Mouse (Mus musculus): ENCODE measurements at regions not wholly inside any gene's neighbourhood (a gene's known extent, or its start where the extent isn't known, plus 50 kb on each side); places are given as distances from the start of the nearest gene placed in this dataset.

DNA sequence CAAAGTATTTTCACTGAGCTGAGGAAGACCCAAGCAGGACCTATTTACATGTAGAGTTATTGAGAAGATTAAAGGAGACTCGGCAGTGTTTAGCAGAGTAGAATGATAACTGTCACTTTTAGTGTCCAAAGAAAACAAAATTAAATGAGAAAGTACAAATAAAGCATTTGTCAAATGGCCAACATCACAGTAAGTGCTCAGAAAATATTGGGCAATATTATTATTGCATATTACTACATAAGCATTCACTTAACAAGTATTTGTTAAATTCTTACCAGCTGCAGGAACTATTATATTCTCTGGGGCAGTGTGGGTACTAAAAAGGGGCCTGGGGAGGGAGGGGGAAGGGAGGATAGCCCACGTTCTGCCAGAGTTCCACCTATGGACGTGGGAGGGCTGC is 224.5 kb upstream of the Noct start:
- peaks cover 5% of the 10 kb centered on the region for H3K4me1 ChIP-seq (ENCODE audit: control insufficient read depth, insufficient read depth, low read length)
- no peak overlapping the region for H3K27ac ChIP-seq (ENCODE audit: control insufficient read depth, insufficient read depth, low read depth, low read length)
- no peaks in the 10 kb centered on the region for H3K36me3 ChIP-seq (ENCODE audit: control insufficient read depth, insufficient read depth, low read length)
- no peak overlapping the region for H3K4me3 ChIP-seq (ENCODE audit: control insufficient read depth, low read depth, low read length)
- no peaks in the 10 kb centered on the region for H3K27me3 ChIP-seq (ENCODE audit: control insufficient read depth, insufficient read depth, low read length)
- TF ChIP-seq CTCF (IDR thresholded peaks at IDR 0.05; ENCODE audit: control insufficient read depth, insufficient read depth, insufficient replicate concordance, low read depth, low read length) (no peak), POLR2A (IDR thresholded peaks at IDR 0.05; ENCODE audit: control insufficient read depth, low read depth, low read length) (no peak)

DNA sequence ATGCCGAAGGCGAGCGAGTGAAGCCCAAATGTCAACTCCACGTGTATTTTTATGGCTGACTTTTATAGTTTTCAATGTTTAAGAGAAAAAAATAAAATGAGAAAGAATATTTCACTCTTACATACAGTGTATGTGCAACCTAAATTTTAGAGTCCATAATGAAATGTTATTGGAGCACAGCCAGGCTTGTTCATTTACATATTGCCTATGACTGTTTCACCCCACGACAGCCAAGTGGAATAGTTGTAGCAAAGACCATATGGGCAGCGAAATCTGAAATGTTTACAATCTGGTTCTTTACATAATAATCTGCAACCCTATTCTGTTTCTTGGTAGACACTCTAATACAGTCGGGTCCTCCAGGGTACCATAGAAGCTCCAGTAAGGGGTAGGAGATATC is 223.3 kb upstream of the Noct start:
- no peaks in the 10 kb centered on the region for H3K27me3 ChIP-seq (ENCODE audit: control insufficient read depth, insufficient read depth, low read length)
- TF ChIP-seq POLR2A (IDR thresholded peaks at IDR 0.05; ENCODE audit: control insufficient read depth, low read depth, low read length) (no peak), CTCF (IDR thresholded peaks at IDR 0.05; ENCODE audit: control insufficient read depth, insufficient read depth, insufficient replicate concordance, low read depth, low read length) (no peak)
- no peak overlapping the region for H3K4me3 ChIP-seq (ENCODE audit: control insufficient read depth, low read depth, low read length)
- peaks cover 5% of the 10 kb centered on the region for H3K4me1 ChIP-seq (ENCODE audit: control insufficient read depth, insufficient read depth, low read length)
- H3K27ac ChIP-seq (ENCODE audit: control insufficient read depth, insufficient read depth, low read depth, low read length), result no peak overlapping the region
- no peaks in the 10 kb centered on the region for H3K36me3 ChIP-seq (ENCODE audit: control insufficient read depth, insufficient read depth, low read length)

DNA sequence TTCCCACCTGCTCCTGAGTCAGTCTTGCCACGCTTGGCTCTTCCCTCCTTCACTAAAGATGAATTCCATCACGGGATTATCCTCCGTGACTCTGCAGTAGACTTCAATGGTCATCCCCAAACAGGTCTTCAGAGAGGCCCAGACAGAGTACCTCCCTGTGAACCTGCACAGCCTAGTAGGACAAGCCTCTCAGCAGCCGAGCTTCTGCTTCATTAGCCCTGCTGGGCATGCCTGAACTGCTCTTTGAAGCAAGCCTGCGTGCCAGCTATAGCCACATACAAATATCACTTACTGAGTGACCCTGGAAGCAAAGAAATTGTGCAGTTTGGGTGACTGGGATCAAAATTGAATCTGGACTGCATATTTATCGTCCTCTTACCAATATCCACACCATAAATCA is 221.6 kb upstream of the Noct start:
- no peak overlapping the region for H3K27ac ChIP-seq (ENCODE audit: control insufficient read depth, insufficient read depth, low read depth, low read length)
- H3K4me3 ChIP-seq (ENCODE audit: control insufficient read depth, low read depth, low read length), result no peak overlapping the region
- H3K27me3 ChIP-seq (ENCODE audit: control insufficient read depth, insufficient read depth, low read length), result no peaks in the 10 kb centered on the region
- H3K4me1 ChIP-seq (ENCODE audit: control insufficient read depth, insufficient read depth, low read length), result peaks cover 5% of the 10 kb centered on the region
- TF ChIP-seq POLR2A (IDR thresholded peaks at IDR 0.05; ENCODE audit: control insufficient read depth, low read depth, low read length), result no peak
- no peak for TF ChIP-seq CTCF (IDR thresholded peaks at IDR 0.05; ENCODE audit: control insufficient read depth, insufficient read depth, insufficient replicate concordance, low read depth, low read length)
- no peaks in the 10 kb centered on the region for H3K36me3 ChIP-seq (ENCODE audit: control insufficient read depth, insufficient read depth, low read length)

DNA sequence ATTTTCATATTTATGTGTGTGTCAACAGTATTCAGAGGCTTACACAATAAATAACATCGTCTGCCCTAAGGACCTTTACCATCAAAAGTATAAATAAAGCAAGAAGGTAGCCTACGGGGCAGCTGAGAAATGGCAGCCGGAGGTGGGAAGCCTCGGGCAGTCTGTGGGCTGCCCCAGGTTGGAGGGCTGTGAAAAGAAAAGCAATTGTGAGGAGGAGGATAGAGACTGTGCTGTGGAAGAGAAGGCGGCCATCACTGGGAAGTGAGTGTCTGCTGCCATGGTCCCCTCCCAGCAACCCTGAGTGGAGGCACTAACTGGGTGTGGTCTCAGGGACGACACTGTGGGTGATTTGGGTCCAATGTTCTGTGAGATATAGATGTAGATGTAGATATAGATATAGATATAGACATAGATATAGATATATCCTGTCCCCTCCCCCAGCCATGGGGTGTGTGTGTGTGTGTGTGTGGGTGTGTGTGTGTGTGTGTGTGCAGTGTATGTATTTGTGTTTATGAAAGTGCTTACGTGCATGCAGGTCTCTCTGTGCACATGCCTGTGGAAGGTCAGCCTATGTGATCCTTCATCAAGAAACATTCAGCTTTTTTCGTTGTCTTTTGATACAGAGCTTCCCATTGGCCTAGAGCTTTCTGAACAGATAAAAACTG is 220.6 kb upstream of the Noct start:
- TF ChIP-seq CTCF (IDR thresholded peaks at IDR 0.05; ENCODE audit: control insufficient read depth, insufficient read depth, insufficient replicate concordance, low read depth, low read length) (no peak), POLR2A (IDR thresholded peaks at IDR 0.05; ENCODE audit: control insufficient read depth, low read depth, low read length) (no peak)
- Histone ChIP-seq H3K4me1 (ENCODE audit: control insufficient read depth, insufficient read depth, low read length) (peaks cover 5% of the 10 kb centered on the region), H3K4me3 (ENCODE audit: control insufficient read depth, low read depth, low read length) (no peak overlapping the region), H3K36me3 (ENCODE audit: control insufficient read depth, insufficient read depth, low read length) (no peaks in the 10 kb centered on the region), H3K27me3 (ENCODE audit: control insufficient read depth, insufficient read depth, low read length) (no peaks in the 10 kb centered on the region), H3K27ac (ENCODE audit: control insufficient read depth, insufficient read depth, low read depth, low read length) (no peak overlapping the region)

DNA sequence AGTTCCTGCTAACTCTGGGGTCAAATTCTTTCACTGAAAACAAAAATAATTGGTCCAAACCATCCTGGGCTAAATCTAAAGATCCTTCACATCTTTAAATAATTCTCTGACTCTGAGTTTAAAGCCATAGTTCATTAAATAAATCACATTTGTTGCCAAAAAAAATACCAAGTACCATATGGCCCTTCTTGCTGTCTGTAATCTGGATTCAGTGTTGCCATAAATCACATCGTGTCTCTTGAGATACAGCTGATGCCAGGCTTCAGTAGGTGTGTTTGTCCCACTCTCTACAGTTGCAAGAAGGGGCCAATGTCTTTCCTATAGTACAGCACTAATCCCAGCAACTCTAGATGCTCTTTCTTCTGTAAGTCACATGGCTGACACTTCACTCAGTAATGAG is 220.0 kb upstream of the Noct start:
- Histone ChIP-seq H3K4me1 (ENCODE audit: control insufficient read depth, insufficient read depth, low read length) (peaks cover 5% of the 10 kb centered on the region), H3K27me3 (ENCODE audit: control insufficient read depth, insufficient read depth, low read length) (no peaks in the 10 kb centered on the region), H3K4me3 (ENCODE audit: control insufficient read depth, low read depth, low read length) (no peak overlapping the region), H3K36me3 (ENCODE audit: control insufficient read depth, insufficient read depth, low read length) (no peaks in the 10 kb centered on the region), H3K27ac (ENCODE audit: control insufficient read depth, insufficient read depth, low read depth, low read length) (no peak overlapping the region)
- TF ChIP-seq POLR2A (IDR thresholded peaks at IDR 0.05; ENCODE audit: control insufficient read depth, low read depth, low read length), result no peak
- TF ChIP-seq CTCF (IDR thresholded peaks at IDR 0.05; ENCODE audit: control insufficient read depth, insufficient read depth, insufficient replicate concordance, low read depth, low read length), result no peak

DNA sequence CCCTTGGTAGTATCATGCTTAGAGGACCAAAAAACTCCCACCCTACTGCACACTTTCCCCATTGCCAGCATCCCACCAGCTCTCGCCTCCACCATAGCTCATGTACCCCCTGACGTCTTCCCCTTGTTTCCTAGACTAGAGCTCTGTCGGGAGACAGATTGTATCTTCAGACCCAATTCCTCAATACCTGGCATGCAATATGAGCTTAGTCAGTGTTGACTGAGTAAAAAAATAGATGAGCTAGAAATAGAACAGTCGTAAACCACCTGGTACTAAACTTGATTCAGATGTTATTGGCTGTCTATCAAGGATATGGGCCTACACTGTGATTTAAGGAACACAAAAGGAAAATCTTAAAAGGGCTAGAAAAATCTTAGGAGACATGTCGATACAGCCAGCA is 215.1 kb upstream of the Noct start:
- Histone ChIP-seq H3K36me3 (ENCODE audit: control insufficient read depth, insufficient read depth, low read length) (no peaks in the 10 kb centered on the region), H3K27me3 (ENCODE audit: control insufficient read depth, insufficient read depth, low read length) (no peaks in the 10 kb centered on the region)
- no peak for TF ChIP-seq POLR2A (IDR thresholded peaks at IDR 0.05; ENCODE audit: control insufficient read depth, low read depth, low read length)
- TF ChIP-seq CTCF (IDR thresholded peaks at IDR 0.05; ENCODE audit: control insufficient read depth, insufficient read depth, insufficient replicate concordance, low read depth, low read length), result no peak

DNA sequence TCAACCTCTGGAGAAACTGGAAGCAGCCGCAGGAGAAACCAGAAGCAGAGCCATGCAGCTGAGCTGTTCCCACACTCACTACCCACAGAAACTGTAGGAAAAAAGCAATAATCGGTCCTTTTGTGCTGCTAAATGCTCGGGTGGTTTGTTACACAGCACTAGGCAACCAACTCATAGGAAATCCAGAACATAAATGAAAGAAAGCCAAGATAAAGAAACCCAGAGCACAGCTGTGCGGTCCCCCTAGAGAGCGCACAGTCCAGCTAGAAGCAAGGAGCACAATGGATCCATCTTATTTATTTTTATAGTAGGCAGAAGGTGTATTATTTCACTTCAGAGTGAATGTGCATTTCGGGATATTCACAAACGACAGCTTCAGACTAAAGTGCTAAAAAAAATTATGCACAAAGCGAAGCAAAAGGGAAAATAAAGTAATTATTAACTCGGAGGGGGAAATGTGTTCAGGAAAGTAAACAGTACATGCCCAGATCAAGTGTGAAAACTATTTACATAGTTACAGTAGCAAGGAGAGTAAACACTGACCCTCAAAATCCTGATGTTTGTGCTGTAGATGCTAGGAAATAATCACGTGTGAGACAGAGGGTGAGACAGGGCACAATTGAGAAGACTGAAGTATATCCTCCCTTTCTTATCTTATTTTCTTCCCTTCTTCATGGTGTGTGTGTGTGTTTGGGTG is 204.4 kb upstream of the Noct start:
- Histone ChIP-seq H3K27ac (ENCODE audit: control insufficient read depth, insufficient read depth, low read depth, low read length) (no peak overlapping the region), H3K4me3 (ENCODE audit: control insufficient read depth, low read depth, low read length) (no peak overlapping the region)
- no peak for TF ChIP-seq POLR2A (IDR thresholded peaks at IDR 0.05; ENCODE audit: control insufficient read depth, low read depth, low read length)
- TF ChIP-seq CTCF (IDR thresholded peaks at IDR 0.05; ENCODE audit: control insufficient read depth, insufficient read depth, insufficient replicate concordance, low read depth, low read length), result no peak

More for the DNA sequence above, 215.1 kb upstream of the Noct start:
- Histone ChIP-seq H3K4me1 (ENCODE audit: control insufficient read depth, insufficient read depth, low read length) (no peaks in the 10 kb centered on the region), H3K27ac (ENCODE audit: control insufficient read depth, insufficient read depth, low read depth, low read length) (no peak overlapping the region), H3K4me3 (ENCODE audit: control insufficient read depth, low read depth, low read length) (no peak overlapping the region)

More for the DNA sequence above, 204.4 kb upstream of the Noct start:
- Histone ChIP-seq H3K27me3 (ENCODE audit: control insufficient read depth, insufficient read depth, low read length) (no peaks in the 10 kb centered on the region), H3K4me1 (ENCODE audit: control insufficient read depth, insufficient read depth, low read length) (no peaks in the 10 kb centered on the region), H3K36me3 (ENCODE audit: control insufficient read depth, insufficient read depth, low read length) (no peaks in the 10 kb centered on the region)

All from testis, adult 2 months (tissue).